12 mouse cellular contexts compared by ENCODE assay signal in genomic region chr6:126481257-126481656, GRCm38 (mm10). TPM values are rescaled to one million over a fixed set of nuclear protein-coding genes. Genes with fewer than 3 reads are reported as not detected.
DNase-seq lines count a peak whose midpoint lies in the region; ATAC-seq and TF ChIP-seq lines count a peak whose summit lies in the region.
"Had no signal": no experiment of that assay in that cellular context is flagged by ENCODE, and none has a peak within 500 bp of the region (broad histone marks: within the 10 kb centered on the region; RNA-seq: fewer than 3 reads in every experiment).

No protein-coding gene starts in this region.

- no peaks in the 10 kb centered on the region for H3K9me3 ChIP-seq in heart, embryonic 11.5 days (replicated peaks; ENCODE audit: control insufficient read depth, low read length)
- no peaks in the 10 kb centered on the region for H3K9me3 ChIP-seq in midbrain, embryonic 14.5 days (ENCODE audit: control insufficient read depth, low read length)
- no peaks in the 10 kb centered on the region for H3K9me3 ChIP-seq in midbrain, embryonic 10.5 days (replicated peaks)
- no peaks in the 10 kb centered on the region for H3K9me3 ChIP-seq in lung, postnatal 0 days (ENCODE audit: low read length)
- H3K9me3 ChIP-seq: forebrain, embryonic 15.5 days; hindbrain, embryonic 15.5 days; neural tube, embryonic 12.5 days had no signal

- no peaks in the 10 kb centered on the region for H3K4me1 ChIP-seq in heart, embryonic 11.5 days (ENCODE audit: control insufficient read depth, insufficient read depth, low read length)
- no peaks in the 10 kb centered on the region for H3K4me1 ChIP-seq in midbrain, embryonic 14.5 days (ENCODE audit: control insufficient read depth, insufficient read depth, low read length)
- peaks cover 26% of the 10 kb centered on the region for H3K4me1 ChIP-seq in midbrain, embryonic 10.5 days
- H3K4me1 ChIP-seq in lung, postnatal 0 days (ENCODE audit: insufficient read depth, low read depth, low read length), result no peaks in the 10 kb centered on the region
- H3K4me1 ChIP-seq: forebrain, embryonic 15.5 days; hindbrain, embryonic 15.5 days had no signal

- H3K27me3 ChIP-seq in heart, embryonic 11.5 days (ENCODE audit: control insufficient read depth, insufficient read depth, low read length), result no peaks in the 10 kb centered on the region
- H3K27me3 ChIP-seq in midbrain, embryonic 14.5 days (ENCODE audit: control insufficient read depth, insufficient read depth, low read length), result no peaks in the 10 kb centered on the region
- peaks cover 38% of the 10 kb centered on the region for H3K27me3 ChIP-seq in midbrain, embryonic 10.5 days (ENCODE audit: low read depth, poor library complexity, severe bottlenecking)
- H3K27me3 ChIP-seq in lung, postnatal 0 days (replicated peaks; ENCODE audit: insufficient read depth, low read length), result no peaks in the 10 kb centered on the region
- H3K27me3 ChIP-seq: forebrain, embryonic 15.5 days; hindbrain, embryonic 15.5 days; neural tube, embryonic 12.5 days had no signal

- H3K4me3 ChIP-seq in heart, embryonic 11.5 days (ENCODE audit: low read depth, low read length), result no peak overlapping the region
- no peak overlapping the region for H3K4me3 ChIP-seq in midbrain, embryonic 14.5 days (replicated peaks; ENCODE audit: low read depth, low read length)
- H3K4me3 ChIP-seq in midbrain, embryonic 10.5 days, result no peak overlapping the region
- no peak overlapping the region for H3K4me3 ChIP-seq in lung, postnatal 0 days (ENCODE audit: low read depth, low read length)
- H3K4me3 ChIP-seq: forebrain, embryonic 15.5 days; hindbrain, embryonic 15.5 days; neural tube, embryonic 12.5 days had no signal

- no peak overlapping the region for H3K9ac ChIP-seq in heart, embryonic 11.5 days (ENCODE audit: low read depth, low read length)
- no peak overlapping the region for H3K9ac ChIP-seq in midbrain, embryonic 14.5 days (replicated peaks; ENCODE audit: low read length)
- no peak overlapping the region for H3K9ac ChIP-seq in lung, postnatal 0 days (replicated peaks; ENCODE audit: low read depth)
- H3K9ac ChIP-seq: forebrain, embryonic 15.5 days; hindbrain, embryonic 15.5 days; neural tube, embryonic 12.5 days had no signal

- no peak overlapping the region for H3K4me2 ChIP-seq in heart, embryonic 11.5 days
- no peak overlapping the region for H3K4me2 ChIP-seq in midbrain, embryonic 14.5 days (ENCODE audit: low read length)
- no peak overlapping the region for H3K4me2 ChIP-seq in lung, postnatal 0 days (replicated peaks; ENCODE audit: low read depth, low read length)
- H3K4me2 ChIP-seq: forebrain, embryonic 15.5 days; hindbrain, embryonic 15.5 days; neural tube, embryonic 12.5 days had no signal

- TF ChIP-seq EP300 in lung, postnatal 0 days (IDR thresholded peaks at IDR 0.05), result no peak

- no peak overlapping the region for H3K27ac ChIP-seq in heart, embryonic 11.5 days (ENCODE audit: low read depth, low read length)
- H3K27ac ChIP-seq in midbrain, embryonic 14.5 days (replicated peaks; ENCODE audit: low read depth, low read length), result no peak overlapping the region
- H3K27ac ChIP-seq in midbrain, embryonic 10.5 days (replicated peaks), result no peak overlapping the region
- no peak overlapping the region for H3K27ac ChIP-seq in lung, postnatal 0 days (ENCODE audit: low read length)
- H3K27ac ChIP-seq: forebrain, embryonic 15.5 days; hindbrain, embryonic 15.5 days; neural tube, embryonic 12.5 days had no signal

- no peak for ATAC-seq in heart, embryonic 11.5 days (replicated peaks; ENCODE audit: insufficient number of reproducible peaks, low FRiP score, low TSS enrichment)
- no peak for ATAC-seq in midbrain, embryonic 14.5 days (ENCODE audit: low FRiP score, low TSS enrichment)
- no peak for ATAC-seq in lung, postnatal 0 days
- ATAC-seq: forebrain, embryonic 15.5 days had no signal

- 61% methylated on average over 6 of the region's 6 CpGs for WGBS in heart, embryonic 11.5 days (ENCODE audit: insufficient replicate concordance)
- 70% methylated on average over 6 of the region's 6 CpGs for WGBS in midbrain, embryonic 14.5 days
- WGBS in midbrain, embryonic 10.5 days, result 73% methylated on average over 6 of the region's 6 CpGs
- WGBS in lung, postnatal 0 days, result 41% methylated on average over 6 of the region's 6 CpGs

- TF ChIP-seq CTCF in lung, postnatal 0 days (IDR thresholded peaks at IDR 0.05), result peak; percentile 55

- H3K36me3 ChIP-seq in heart, embryonic 11.5 days (ENCODE audit: control insufficient read depth, insufficient read depth, low read length), result no peaks in the 10 kb centered on the region
- no peaks in the 10 kb centered on the region for H3K36me3 ChIP-seq in midbrain, embryonic 14.5 days (ENCODE audit: control insufficient read depth, insufficient read depth, low read length)
- H3K36me3 ChIP-seq in midbrain, embryonic 10.5 days, result no peaks in the 10 kb centered on the region
- no peaks in the 10 kb centered on the region for H3K36me3 ChIP-seq in lung, postnatal 0 days (ENCODE audit: insufficient read depth, low read length)
- H3K36me3 ChIP-seq: forebrain, embryonic 15.5 days; hindbrain, embryonic 15.5 days; neural tube, embryonic 12.5 days had no signal

- peak; percentile 6 to 18 for DNase-seq in heart, adult 9 months (ENCODE audit: low spot score in 2 of 2)
- peak; percentile 46 for DNase-seq in midbrain, embryonic 14.5 days
- DNase-seq in midbrain, embryonic 10.5 days (ENCODE audit: low spot score), result no peak
- DNase-seq in cerebellum, adult 9-10 months, result peak; percentile 47
- no peak for DNase-seq in lung, postnatal 0 days (ENCODE audit: low spot score)
- DNase-seq in spleen, postnatal 36 days (ENCODE audit: low spot score in 2 of 2), result no peak
- no peak for DNase-seq in urinary bladder, postnatal 36 days (ENCODE audit: low spot score in 2 of 2)
- DNase-seq: layer of hippocampus, adult 9-11 months had no signal

RNA-seq across cellular contexts. Expression of gene Kcna5, which starts 54.0 kb away (rescaled TPM):
- polyA plus RNA-seq in heart, embryonic 11.5 days (2014; fragmentation: Nextera tagmentation; extraction: Ambion mirVana), result 8.9 and 13.7 TPM in 2 replicates
- polyA plus RNA-seq in midbrain, embryonic 14.5 days (2014; fragmentation: Nextera tagmentation; extraction: Ambion mirVana), result 2.6 and 3.5 TPM in 2 replicates
- 3.7 and 5.1 TPM in 2 replicates for polyA plus RNA-seq in midbrain, embryonic 10.5 days (2016; fragmentation: Nextera tagmentation; extraction: Ambion mirVana)
- 1.5 TPM in 2 replicates for polyA plus RNA-seq in lung, postnatal 0 days (2015; fragmentation: Nextera tagmentation; extraction: Ambion mirVana)

Comparison
In these comparisons a context has a peak if more than half of its experiments do, and no peak if none do; other contexts are left out.
1. DNase-seq: peak in heart, adult 9 months (2 of 2), midbrain, embryonic 14.5 days (single experiment) and cerebellum, adult 9-10 months (single experiment); none in midbrain, embryonic 10.5 days (single experiment), lung, postnatal 0 days (single experiment), spleen, postnatal 36 days (0 of 2) and urinary bladder, postnatal 36 days (0 of 2).